Mouse (Mus musculus): Measurements from ENCODE around the gene Plcd1. TPM values are rescaled to one million over a fixed set of nuclear protein-coding genes. Genes with fewer than 3 reads are reported as not detected.

Plcd1 gene
- polyA plus RNA-seq, 1 experiment: 2.6 TPM

- H3K4me3 ChIP-seq (replicated peaks; ENCODE audit: control insufficient read depth, low read depth, low read length): no peak overlapping the region
- no peaks in the 10 kb centered on the region for H3K4me1 ChIP-seq (ENCODE audit: control insufficient read depth, insufficient read depth, low read length)
- no peak overlapping the region for H3K27ac ChIP-seq (ENCODE audit: control insufficient read depth, insufficient read depth, low read depth, low read length, poor library complexity)
- TF ChIP-seq POLR2A (IDR thresholded peaks at IDR 0.05; ENCODE audit: borderline replicate concordance, control insufficient read depth, low read depth, low read length) (no peak), CTCF (IDR thresholded peaks at IDR 0.05; ENCODE audit: control insufficient read depth, insufficient read depth, low read length) (no peak)
- WGBS: 56% methylated on average over 4 of the region's 4 CpGs
Measured at GRCm38 (mm10) chr9:119055336-119055735, 38.0 kb downstream of the Plcd1 start.

- no peak overlapping the region for H3K4me3 ChIP-seq (replicated peaks; ENCODE audit: control insufficient read depth, low read depth, low read length)
- no peaks in the 10 kb centered on the region for H3K4me1 ChIP-seq (ENCODE audit: control insufficient read depth, insufficient read depth, low read length)
- 47% methylated on average over 9 of the region's 9 CpGs for WGBS
- H3K27ac ChIP-seq (ENCODE audit: control insufficient read depth, insufficient read depth, low read depth, low read length, poor library complexity): no peak overlapping the region
- no peak for TF ChIP-seq CTCF (IDR thresholded peaks at IDR 0.05; ENCODE audit: control insufficient read depth, insufficient read depth, low read length)
- no peak for TF ChIP-seq POLR2A (IDR thresholded peaks at IDR 0.05; ENCODE audit: borderline replicate concordance, control insufficient read depth, low read depth, low read length)
Measured at GRCm38 (mm10) chr9:119053964-119054576, 39.2 kb downstream of the Plcd1 start.

- TF ChIP-seq CTCF (IDR thresholded peaks at IDR 0.05; ENCODE audit: control insufficient read depth, insufficient read depth, low read length) (no peak), POLR2A (IDR thresholded peaks at IDR 0.05; ENCODE audit: borderline replicate concordance, control insufficient read depth, low read depth, low read length) (no peak)
- Histone ChIP-seq H3K27ac (ENCODE audit: control insufficient read depth, insufficient read depth, low read depth, low read length, poor library complexity) (no peak within 1 kb of the TSS), H3K4me1 (ENCODE audit: control insufficient read depth, insufficient read depth, low read length) (no peaks in the 10 kb centered on the region; the same call in 1 of the 2 replicates), H3K4me3 (replicated peaks; ENCODE audit: control insufficient read depth, low read depth, low read length) (no peak within 1 kb of the TSS)
- 43% methylated on average over 22 of the region's 22 CpGs for WGBS
Measured at GRCm38 (mm10) chr9:119052154-119052944, 41.0 kb downstream of the Plcd1 start, which contains the start of gene Vill. TSS of gene Vill (plus strand) at chr9:119052778.

GRCm38 (mm10) chr9:119051158-119051557 lies 42.1 kb downstream of the Plcd1 start:
- WGBS: 46% methylated on average over 2 of the region's 2 CpGs

GRCm38 (mm10) chr9:119048182-119048903 lies 45.0 kb downstream of the Plcd1 start:
- TF ChIP-seq POLR2A (IDR thresholded peaks at IDR 0.05; ENCODE audit: borderline replicate concordance, control insufficient read depth, low read depth, low read length): no peak
- TF ChIP-seq CTCF (IDR thresholded peaks at IDR 0.05; ENCODE audit: control insufficient read depth, insufficient read depth, low read length): no peak
- 79% methylated on average over 11 of the region's 11 CpGs for WGBS
- no peak overlapping the region for H3K4me3 ChIP-seq (replicated peaks; ENCODE audit: control insufficient read depth, low read depth, low read length)
- H3K27ac ChIP-seq (ENCODE audit: control insufficient read depth, insufficient read depth, low read depth, low read length, poor library complexity): no peak overlapping the region
- no peaks in the 10 kb centered on the region; the same call in 1 of the 2 replicates for H3K4me1 ChIP-seq (ENCODE audit: control insufficient read depth, insufficient read depth, low read length)

More at GRCm38 (mm10) chr9:119051158-119051557, 42.1 kb downstream of the Plcd1 start:
- Histone ChIP-seq H3K4me3 (replicated peaks; ENCODE audit: control insufficient read depth, low read depth, low read length) (no peak overlapping the region), H3K4me1 (ENCODE audit: control insufficient read depth, insufficient read depth, low read length) (no peaks in the 10 kb centered on the region; the same call in 1 of the 2 replicates), H3K27ac (ENCODE audit: control insufficient read depth, insufficient read depth, low read depth, low read length, poor library complexity) (no peak overlapping the region)
- TF ChIP-seq POLR2A (IDR thresholded peaks at IDR 0.05; ENCODE audit: borderline replicate concordance, control insufficient read depth, low read depth, low read length) (no peak), CTCF (IDR thresholded peaks at IDR 0.05; ENCODE audit: control insufficient read depth, insufficient read depth, low read length) (no peak)

GRCm38 (mm10) chr9:119040101-119040775 lies 53.1 kb downstream of the Plcd1 start:
- Histone ChIP-seq H3K4me1 (ENCODE audit: control insufficient read depth, insufficient read depth, low read length) (no peaks in the 10 kb centered on the region), H3K27ac (ENCODE audit: control insufficient read depth, insufficient read depth, low read depth, low read length, poor library complexity) (no peak overlapping the region), H3K4me3 (replicated peaks; ENCODE audit: control insufficient read depth, low read depth, low read length) (no peak overlapping the region)
- 84% methylated on average over 15 of the region's 15 CpGs for WGBS
- TF ChIP-seq CTCF (IDR thresholded peaks at IDR 0.05; ENCODE audit: control insufficient read depth, insufficient read depth, low read length) (no peak), POLR2A (IDR thresholded peaks at IDR 0.05; ENCODE audit: borderline replicate concordance, control insufficient read depth, low read depth, low read length) (no peak)

GRCm38 (mm10) chr9:119038574-119038973 lies 54.7 kb downstream of the Plcd1 start:
- H3K4me3 ChIP-seq (replicated peaks; ENCODE audit: control insufficient read depth, low read depth, low read length): no peak overlapping the region
- no peak for TF ChIP-seq CTCF (IDR thresholded peaks at IDR 0.05; ENCODE audit: control insufficient read depth, insufficient read depth, low read length)
- no peak for TF ChIP-seq POLR2A (IDR thresholded peaks at IDR 0.05; ENCODE audit: borderline replicate concordance, control insufficient read depth, low read depth, low read length)
- no peak overlapping the region for H3K27ac ChIP-seq (ENCODE audit: control insufficient read depth, insufficient read depth, low read depth, low read length, poor library complexity)
- H3K4me1 ChIP-seq (ENCODE audit: control insufficient read depth, insufficient read depth, low read length): no peaks in the 10 kb centered on the region
- 60% methylated on average over 3 of the region's 3 CpGs for WGBS
